Mouse (Mus musculus): Measurements from ENCODE around the gene Chst11. TPM values are rescaled to one million over a fixed set of nuclear protein-coding genes. Genes with fewer than 3 reads are reported as not detected.

The Chst11 gene
- polyA plus RNA-seq, 1 experiment from 2014 or later: 0.98 TPM

DNA sequence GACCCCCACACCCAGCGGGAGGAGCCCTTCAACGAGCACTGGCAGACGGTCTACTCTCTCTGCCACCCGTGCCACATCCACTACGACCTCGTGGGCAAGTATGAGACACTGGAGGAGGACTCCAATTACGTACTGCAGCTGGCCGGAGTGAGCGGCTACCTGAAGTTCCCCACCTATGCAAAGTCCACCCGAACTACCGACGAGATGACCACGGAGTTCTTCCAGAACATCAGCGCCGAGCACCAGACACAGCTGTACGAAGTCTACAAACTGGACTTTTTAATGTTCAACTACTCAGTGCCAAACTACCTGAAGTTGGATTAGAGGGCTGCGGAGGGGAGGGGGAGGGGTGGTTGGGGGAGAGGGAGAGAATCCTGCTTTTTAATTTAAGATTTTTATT is 206.2 kb downstream of the Chst11 start:
- no peak for ATAC-seq
- WGBS: 95% methylated on average over 17 of the region's 17 CpGs

DNA sequence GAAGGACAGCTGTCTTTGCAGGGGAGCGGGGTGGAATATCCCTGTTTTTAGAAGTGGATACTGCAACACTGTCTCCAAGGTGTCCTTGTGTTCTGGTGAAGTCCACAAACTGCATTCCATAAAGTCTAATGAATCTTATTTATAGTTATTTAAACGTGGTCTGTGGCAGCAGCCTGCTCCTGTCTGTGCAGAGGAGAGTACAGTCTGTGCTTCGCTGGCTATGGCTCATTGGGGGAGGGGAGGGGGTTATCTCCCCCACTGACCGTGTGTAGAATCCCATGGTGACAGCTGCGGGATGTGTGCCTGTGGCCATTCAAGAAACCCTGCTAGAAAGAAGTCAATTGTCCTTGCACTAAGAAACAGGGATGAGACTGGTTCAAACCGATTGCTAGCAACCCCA is 206.7 kb downstream of the Chst11 start:
- H3K27me3 ChIP-seq (replicated peaks; ENCODE audit: insufficient read depth, low read length): no peaks in the 10 kb centered on the region
- H3K36me3 ChIP-seq (ENCODE audit: insufficient read depth, low read length): no peaks in the 10 kb centered on the region
- DNase-seq (ENCODE audit: low spot score): no peak
- TF ChIP-seq CTCF (IDR thresholded peaks at IDR 0.05): no peak
- no peak for TF ChIP-seq EP300 (IDR thresholded peaks at IDR 0.05)
- no peak overlapping the region for H3K9ac ChIP-seq (replicated peaks; ENCODE audit: low read depth)
- WGBS: 70% methylated on average over 6 of the region's 6 CpGs
- H3K9me3 ChIP-seq (ENCODE audit: low read length): no peaks in the 10 kb centered on the region
- ATAC-seq: no peak
- H3K4me3 ChIP-seq (ENCODE audit: low read depth, low read length): no peak overlapping the region
- H3K27ac ChIP-seq (ENCODE audit: low read length): no peak overlapping the region
- H3K4me1 ChIP-seq (ENCODE audit: insufficient read depth, low read depth, low read length): no peaks in the 10 kb centered on the region
- H3K4me2 ChIP-seq (replicated peaks; ENCODE audit: low read depth, low read length): no peak overlapping the region

More for the DNA sequence above, 206.2 kb downstream of the Chst11 start:
- Histone ChIP-seq H3K4me3 (ENCODE audit: low read depth, low read length) (no peak overlapping the region), H3K9ac (replicated peaks; ENCODE audit: low read depth) (no peak overlapping the region), H3K4me2 (replicated peaks; ENCODE audit: low read depth, low read length) (no peak overlapping the region), H3K27me3 (replicated peaks; ENCODE audit: insufficient read depth, low read length) (no peaks in the 10 kb centered on the region), H3K27ac (ENCODE audit: low read length) (no peak overlapping the region), H3K9me3 (ENCODE audit: low read length) (no peaks in the 10 kb centered on the region), H3K4me1 (ENCODE audit: insufficient read depth, low read depth, low read length) (no peaks in the 10 kb centered on the region), H3K36me3 (ENCODE audit: insufficient read depth, low read length) (no peaks in the 10 kb centered on the region)
- no peak for DNase-seq (ENCODE audit: low spot score)
- no peak for TF ChIP-seq EP300 (IDR thresholded peaks at IDR 0.05)
- no peak for TF ChIP-seq CTCF (IDR thresholded peaks at IDR 0.05)

DNA sequence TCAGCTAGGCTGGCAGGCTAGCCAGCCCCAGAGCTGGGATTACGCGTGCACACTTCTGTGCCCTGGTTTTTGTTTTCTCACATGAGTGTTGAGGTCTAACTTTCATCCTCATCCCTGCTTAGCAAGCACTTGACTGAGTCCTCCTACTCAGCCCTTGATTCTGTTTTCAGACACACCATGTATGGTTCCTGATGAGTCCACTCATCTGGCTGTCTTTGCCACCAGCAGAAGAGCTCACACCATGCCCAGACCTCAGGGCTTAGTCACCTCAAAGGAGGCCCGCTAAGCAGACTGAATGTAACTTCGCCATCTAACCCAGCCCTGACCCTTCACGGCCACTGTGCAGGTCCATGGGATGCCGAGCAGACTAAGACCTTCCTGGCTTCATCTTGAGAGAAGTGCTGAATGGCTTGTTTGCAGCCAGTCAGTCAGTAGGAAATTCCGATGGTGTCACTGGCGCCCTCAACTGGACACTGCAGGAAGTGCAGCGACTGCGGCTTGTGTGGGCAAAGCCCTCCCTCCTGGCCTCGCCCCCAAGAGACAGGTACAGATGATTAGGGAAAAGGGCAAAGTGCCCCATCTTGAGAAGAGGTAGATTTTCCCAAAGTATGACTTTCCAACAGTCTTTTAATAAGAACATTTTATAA is 212.5 kb downstream of the Chst11 start:
- WGBS: 52% methylated on average over 11 of the region's 11 CpGs
- ATAC-seq: no peak
- H3K36me3 ChIP-seq (ENCODE audit: insufficient read depth, low read length): no peaks in the 10 kb centered on the region

DNA sequence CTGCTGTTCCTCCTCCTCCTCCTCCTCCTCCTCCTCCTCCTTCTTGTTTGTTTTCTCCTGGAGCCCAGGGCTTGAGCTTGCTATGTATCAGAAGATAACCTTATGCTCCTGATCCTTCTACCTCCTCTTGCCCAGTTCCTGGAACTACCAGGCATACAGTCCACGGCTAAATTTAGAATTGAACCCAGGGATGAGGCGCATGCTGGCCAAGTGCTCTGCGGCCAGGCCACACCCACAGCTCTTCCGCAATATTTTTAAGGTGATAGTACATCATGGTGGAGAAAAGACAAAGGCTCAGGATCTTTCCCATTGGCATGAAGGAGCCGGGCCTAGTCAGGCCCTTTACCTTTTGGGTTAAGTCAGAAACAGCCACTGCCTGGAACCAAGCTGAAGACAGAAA is 213.4 kb downstream of the Chst11 start:
- DNase-seq (ENCODE audit: low spot score) (peak; percentile 29), ATAC-seq (no peak)
- no peak overlapping the region for H3K4me2 ChIP-seq (replicated peaks; ENCODE audit: low read depth, low read length)
- no peaks in the 10 kb centered on the region for H3K9me3 ChIP-seq (ENCODE audit: low read length)
- H3K4me1 ChIP-seq (ENCODE audit: insufficient read depth, low read depth, low read length): no peaks in the 10 kb centered on the region
- 43% methylated on average over 5 of the region's 5 CpGs for WGBS
- H3K4me3 ChIP-seq (ENCODE audit: low read depth, low read length): no peak overlapping the region
- no peak overlapping the region for H3K9ac ChIP-seq (replicated peaks; ENCODE audit: low read depth)
- no peaks in the 10 kb centered on the region for H3K36me3 ChIP-seq (ENCODE audit: insufficient read depth, low read length)
- H3K27ac ChIP-seq (ENCODE audit: low read length): no peak overlapping the region
- TF ChIP-seq CTCF (IDR thresholded peaks at IDR 0.05) (no peak), EP300 (IDR thresholded peaks at IDR 0.05) (no peak)
- no peaks in the 10 kb centered on the region for H3K27me3 ChIP-seq (replicated peaks; ENCODE audit: insufficient read depth, low read length)

More for the DNA sequence above, 212.5 kb downstream of the Chst11 start:
- Histone ChIP-seq H3K4me1 (ENCODE audit: insufficient read depth, low read depth, low read length) (no peaks in the 10 kb centered on the region), H3K4me3 (ENCODE audit: low read depth, low read length) (no peak overlapping the region), H3K9ac (replicated peaks; ENCODE audit: low read depth) (no peak overlapping the region), H3K9me3 (ENCODE audit: low read length) (no peaks in the 10 kb centered on the region), H3K27me3 (replicated peaks; ENCODE audit: insufficient read depth, low read length) (no peaks in the 10 kb centered on the region), H3K27ac (ENCODE audit: low read length) (no peak overlapping the region), H3K4me2 (replicated peaks; ENCODE audit: low read depth, low read length) (no peak overlapping the region)
- DNase-seq (ENCODE audit: low spot score): peak; percentile 23
- no peak for TF ChIP-seq EP300 (IDR thresholded peaks at IDR 0.05)
- TF ChIP-seq CTCF (IDR thresholded peaks at IDR 0.05): peak; percentile 87

GRCm38 (mm10) chr10:83199290-83199689 is 214.0 kb downstream of the Chst11 start:
- Histone ChIP-seq H3K4me3 (ENCODE audit: low read depth, low read length) (no peak overlapping the region), H3K27ac (ENCODE audit: low read length) (no peak overlapping the region), H3K36me3 (ENCODE audit: insufficient read depth, low read length) (no peaks in the 10 kb centered on the region), H3K9ac (replicated peaks; ENCODE audit: low read depth) (no peak overlapping the region), H3K27me3 (replicated peaks; ENCODE audit: insufficient read depth, low read length) (no peaks in the 10 kb centered on the region), H3K4me2 (replicated peaks; ENCODE audit: low read depth, low read length) (no peak overlapping the region), H3K9me3 (ENCODE audit: low read length) (no peaks in the 10 kb centered on the region), H3K4me1 (ENCODE audit: insufficient read depth, low read depth, low read length) (no peaks in the 10 kb centered on the region)
- TF ChIP-seq CTCF (IDR thresholded peaks at IDR 0.05): no peak
- no peak for TF ChIP-seq EP300 (IDR thresholded peaks at IDR 0.05)
- ATAC-seq (no peak), DNase-seq (ENCODE audit: low spot score) (no peak)
- WGBS: 67% methylated on average over 9 of the region's 9 CpGs

DNA sequence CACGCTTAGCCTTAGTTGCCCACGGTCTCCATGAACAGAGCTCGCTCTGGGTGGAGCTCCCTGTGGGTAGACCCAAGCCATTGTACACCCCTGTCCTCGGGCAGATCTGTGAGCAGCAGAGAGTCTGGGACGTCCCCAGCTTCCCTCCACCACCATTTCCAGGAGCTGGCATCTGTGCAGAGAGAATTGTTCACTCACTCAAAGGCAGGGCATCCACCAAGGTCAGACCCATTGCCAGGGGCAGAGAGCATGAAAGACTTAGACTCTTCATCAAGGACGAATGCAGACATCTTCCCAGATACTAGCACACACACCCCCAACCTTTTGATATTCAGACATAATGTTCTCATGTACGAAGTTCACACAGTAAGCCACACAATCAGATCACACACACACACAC is 216.2 kb downstream of the Chst11 start:
- TF ChIP-seq CTCF (IDR thresholded peaks at IDR 0.05) (no peak), EP300 (IDR thresholded peaks at IDR 0.05) (no peak)
- H3K36me3 ChIP-seq (ENCODE audit: insufficient read depth, low read length): no peaks in the 10 kb centered on the region
- no peak for DNase-seq (ENCODE audit: low spot score)
- H3K27ac ChIP-seq (ENCODE audit: low read length): no peak overlapping the region
- H3K9ac ChIP-seq (replicated peaks; ENCODE audit: low read depth): no peak overlapping the region
- H3K4me2 ChIP-seq (replicated peaks; ENCODE audit: low read depth, low read length): no peak overlapping the region
- no peak overlapping the region for H3K4me3 ChIP-seq (ENCODE audit: low read depth, low read length)
- no peak for ATAC-seq
- WGBS: 83% methylated on average over 7 of the region's 7 CpGs
- no peaks in the 10 kb centered on the region for H3K4me1 ChIP-seq (ENCODE audit: insufficient read depth, low read depth, low read length)
- no peaks in the 10 kb centered on the region for H3K27me3 ChIP-seq (replicated peaks; ENCODE audit: insufficient read depth, low read length)
- H3K9me3 ChIP-seq (ENCODE audit: low read length): no peaks in the 10 kb centered on the region

Measured in lung, postnatal 0 days (tissue).